Mouse (Mus musculus) MEL (cell line): ENCODE data around the gene Siah2.
A peak's percentile ranks its signal among the peaks of the same experiment; 100 is the strongest.

Experiments
- JUND ChIP-seq: IDR thresholded peaks from 2 replicates; pipeline ENCODE4 v1.6.1; 2011; ENCODE audit warnings: low read depth, mild to moderate bottlenecking, improper control_type of control experiment, low read length
- POLR2A ChIP-seq, 2 experiments: IDR thresholded peaks; 2 replicates each; pipeline ENCODE4 v1.6.1; 2011 to 2012; ENCODE audit warnings: low read length in 2 of 2, mild to moderate bottlenecking in 2 of 2, control low read depth in 1 of 2, improper control_type of control experiment in 1 of 2, low read depth in 1 of 2, moderate library complexity in 1 of 2; ENCODE audit not compliant: control insufficient read depth in 1 of 2, insufficient read depth in 1 of 2, poor library complexity in 1 of 2
- POLR2AphosphoS2 ChIP-seq: IDR thresholded peaks from 2 replicates; pipeline ENCODE4 v1.6.1; 2011; ENCODE audit warnings: low read length, improper control_type of control experiment
- SMC3 ChIP-seq: IDR thresholded peaks from 2 replicates; pipeline ENCODE4 v1.6.1; 2011; ENCODE audit warnings: low read depth, low read length, improper control_type of control experiment
- ZNF384 ChIP-seq: IDR thresholded peaks from 2 replicates; pipeline ENCODE4 v1.6.1; 2012; ENCODE audit warnings: low read depth, mild to moderate bottlenecking, inconsistent platforms, low read length, improper control_type of control experiment

- TF ChIP-seq JUND (no peak), POLR2AphosphoS2 (no peak), POLR2A (IDR thresholded peaks at IDR 0.05; ENCODE audit: control insufficient read depth in 1 of 2, insufficient read depth in 1 of 2, low read depth in 1 of 2, low read length in 2 of 2, poor library complexity in 1 of 2) (no peak), ZNF384 (no peak), SMC3 (0 out of 2 replicates have a peak, but pooled peaks have one; percentile 2)
Measured at GRCm38 (mm10) chr3:58704547-58704946, 12.3 kb upstream of the Siah2 start.
